Mouse (Mus musculus) small intestine, adult 2 months (tissue): ENCODE results near the gene Rad9b.

Experiments
- CTCF ChIP-seq: fragments of 200-500 bp; IDR thresholded peaks from 2 replicates; pipeline ENCODE4 v1.5.1; 2012; ENCODE audit warnings: low read depth, mild to moderate bottlenecking, control low read depth, inconsistent platforms, low read length, moderate library complexity, mixed read lengths; ENCODE audit not compliant: insufficient replicate concordance, insufficient read length; ENCODE audit errors: extremely low read depth
- POLR2A ChIP-seq: fragments of 200-500 bp; IDR thresholded peaks from 2 replicates; pipeline ENCODE4 v1.6.1; 2012; ENCODE audit warnings: low read depth, mild to moderate bottlenecking, control low read depth, inconsistent platforms, low read length, moderate library complexity

DNA sequence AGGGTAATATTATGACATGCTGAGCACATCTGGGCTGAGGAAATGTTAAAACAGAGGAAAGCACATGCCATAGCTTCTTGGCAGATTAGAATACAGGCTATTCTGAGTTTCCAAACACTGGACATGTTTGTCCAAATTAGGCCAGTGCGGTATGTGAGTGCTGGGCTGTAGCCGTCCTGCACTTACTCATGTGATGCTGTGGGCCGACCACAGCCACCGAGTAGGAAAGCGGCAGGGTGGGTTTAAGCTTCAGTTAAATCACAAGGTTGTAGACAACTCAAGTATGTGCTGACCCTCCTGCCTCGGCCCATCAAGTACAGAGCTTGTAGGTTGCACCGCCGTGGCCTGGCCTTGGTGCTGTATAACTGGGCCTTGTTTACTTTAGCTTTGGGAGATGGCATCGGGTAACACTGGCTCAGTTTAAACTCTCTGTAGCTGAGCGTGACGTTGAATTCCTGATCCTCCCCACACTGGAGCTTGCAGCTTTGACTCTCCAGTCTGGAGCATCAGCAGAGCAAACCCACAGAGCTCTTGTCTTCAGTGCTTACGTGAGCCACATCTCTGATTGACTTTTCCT, 33.7 kb downstream of the Rad9b start:
- TF ChIP-seq CTCF = no peak
- no peak for TF ChIP-seq POLR2A
